Mouse (Mus musculus) cerebellum, postnatal 36 days (tissue): ENCODE data around the gene Rreb1.
A peak's percentile ranks its signal among the peaks of the same experiment; 100 is the strongest.
"Not testable (repeated sequence)": the region's sequence is repeated elsewhere in the genome, so short reads cannot be mapped to it uniquely, and the experiment has no call there.

ENCODE experiments used
- DNase-seq, 2 experiments: peaks; one replicate each; pipeline ENCODE4 v3.0.0; 2021 to 2022; ENCODE audit warnings: mixed read lengths in 2 of 2

Rreb1 gene

GRCm38 (mm10) chr13:37827996-37828579, 49.9 kb downstream of the Rreb1 start:
- no peak for DNase-seq

- DNase-seq: no peak
Measured at GRCm38 (mm10) chr13:37828928-37829327, 50.7 kb downstream of the Rreb1 start.

GRCm38 (mm10) chr13:37830256-37830655, 52.1 kb downstream of the Rreb1 start:
- DNase-seq: no peak

GRCm38 (mm10) chr13:37830874-37831311, 52.7 kb downstream of the Rreb1 start:
- no peak for DNase-seq

GRCm38 (mm10) chr13:37832481-37832880, 54.3 kb downstream of the Rreb1 start:
- DNase-seq: no peak

GRCm38 (mm10) chr13:37833500-37833899, 55.3 kb downstream of the Rreb1 start:
- DNase-seq: no peak

GRCm38 (mm10) chr13:37835296-37835695, 57.1 kb downstream of the Rreb1 start:
- no peak for DNase-seq

- not testable (repeated sequence) for DNase-seq
Measured at GRCm38 (mm10) chr13:37835811-37836210, 57.6 kb downstream of the Rreb1 start.

- DNase-seq: no peak
Measured at GRCm38 (mm10) chr13:37837372-37837771, 59.2 kb downstream of the Rreb1 start.

- DNase-seq: no peak
Measured at GRCm38 (mm10) chr13:37838260-37839183, 60.3 kb downstream of the Rreb1 start.

- DNase-seq: no peak
Measured at GRCm38 (mm10) chr13:37843241-37843640, 65.0 kb downstream of the Rreb1 start.

- no peak for DNase-seq
Measured at GRCm38 (mm10) chr13:37843844-37844243, 65.6 kb downstream of the Rreb1 start.

- DNase-seq: no peak
Measured at GRCm38 (mm10) chr13:37845156-37845555, 67.0 kb downstream of the Rreb1 start.

GRCm38 (mm10) chr13:37845641-37846040, 67.4 kb downstream of the Rreb1 start:
- no peak for DNase-seq

GRCm38 (mm10) chr13:37846507-37846906, 68.3 kb downstream of the Rreb1 start:
- DNase-seq: no peak

GRCm38 (mm10) chr13:37846962-37847570, 68.9 kb downstream of the Rreb1 start:
- DNase-seq: no peak

GRCm38 (mm10) chr13:37847601-37848358, 69.6 kb downstream of the Rreb1 start:
- no peak for DNase-seq

- DNase-seq: no peak
Measured at GRCm38 (mm10) chr13:37848438-37848837, 70.2 kb downstream of the Rreb1 start.

- no peak for DNase-seq
Measured at GRCm38 (mm10) chr13:37851617-37852016, 73.4 kb downstream of the Rreb1 start.

GRCm38 (mm10) chr13:37852850-37853249, 74.7 kb downstream of the Rreb1 start:
- DNase-seq: no peak

- DNase-seq: no peak
Measured at GRCm38 (mm10) chr13:37853441-37853840, 75.2 kb downstream of the Rreb1 start.

- peak; percentile 6 to 22 for DNase-seq
Measured at GRCm38 (mm10) chr13:37854031-37854431, 75.8 kb downstream of the Rreb1 start.
